Mouse (Mus musculus) erythroblast, embryonic 14.5 days (primary cell): ENCODE results near the gene Gopc.

Source experiments
- GATA1 ChIP-seq: IDR thresholded peaks from 2 replicates; pipeline ENCODE4 v1.6.1; 2012; ENCODE audit warnings: low read length, inconsistent platforms, mixed read lengths
- TAL1 ChIP-seq: IDR thresholded peaks from 3 replicates; pipeline ENCODE4 v1.6.1; 2012; ENCODE audit warnings: low read length, inconsistent platforms, mixed read lengths

DNA sequence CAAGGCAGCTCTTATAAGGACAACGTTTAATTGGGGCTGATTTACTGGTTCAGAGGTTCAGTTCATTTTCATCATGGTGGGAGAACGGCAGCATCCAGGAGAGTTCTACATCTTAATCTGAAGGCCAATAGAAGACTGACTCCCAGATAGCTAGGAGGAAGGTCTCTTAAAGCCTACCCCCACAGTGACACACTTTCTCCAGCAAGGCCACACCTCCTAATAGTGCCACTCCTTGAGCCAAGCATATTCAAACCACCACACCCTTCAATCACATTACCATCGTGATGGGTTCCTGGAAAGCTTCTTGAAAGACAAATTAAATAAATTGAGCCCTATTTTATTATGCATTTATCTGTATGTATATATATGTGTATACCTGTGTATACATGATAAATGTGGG lies 92.7 kb downstream of the Gopc start:
- TF ChIP-seq GATA1 = no peak
- TF ChIP-seq TAL1 = no peak
